Mouse (Mus musculus) retina, postnatal 1 day (tissue): ENCODE measurements around the gene Stra6.

Source experiments
- DNase-seq: peaks from one replicate; pipeline ENCODE4 v3.0.0-alpha.2; 2012

The Stra6 gene

DNA sequence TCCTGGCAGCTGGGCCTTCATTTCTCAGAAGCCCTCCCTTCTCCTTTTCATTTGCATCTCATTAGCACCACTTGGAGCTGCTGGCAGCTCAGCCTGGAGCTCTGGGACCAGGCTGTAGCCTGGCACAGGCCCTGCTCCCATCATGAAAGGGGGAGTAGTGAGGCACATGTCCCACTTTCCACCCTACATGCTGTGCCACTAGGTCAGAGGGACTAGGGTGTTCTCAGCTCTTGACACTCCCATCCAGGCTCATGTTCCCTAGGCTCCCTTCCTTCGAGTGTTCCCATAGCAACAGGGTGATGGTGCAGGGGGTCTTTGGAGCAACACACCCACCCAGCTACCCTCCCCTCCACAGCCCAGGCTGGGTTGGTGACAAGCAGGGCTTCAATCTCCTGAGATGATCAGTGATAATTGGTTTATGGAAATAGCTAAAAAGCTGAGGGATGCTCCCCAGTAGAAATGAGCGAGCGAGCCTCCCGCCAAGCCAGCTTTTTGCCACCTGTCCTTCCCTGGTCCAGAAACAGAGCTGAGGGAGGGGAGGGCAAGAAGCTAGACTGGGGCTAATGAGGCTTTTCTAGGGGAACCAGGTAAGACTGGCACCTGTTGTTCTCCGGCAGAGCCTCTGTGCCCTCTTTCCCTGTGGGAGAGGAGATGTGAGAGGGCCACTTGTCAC lies 33.2 kb downstream of the Stra6 start:
- DNase-seq, result peak; percentile 85

- no peak for DNase-seq
These were observed 36.4 kb downstream of the Stra6 start for GRCm38 (mm10) chr9:58099836-58100565.

DNA sequence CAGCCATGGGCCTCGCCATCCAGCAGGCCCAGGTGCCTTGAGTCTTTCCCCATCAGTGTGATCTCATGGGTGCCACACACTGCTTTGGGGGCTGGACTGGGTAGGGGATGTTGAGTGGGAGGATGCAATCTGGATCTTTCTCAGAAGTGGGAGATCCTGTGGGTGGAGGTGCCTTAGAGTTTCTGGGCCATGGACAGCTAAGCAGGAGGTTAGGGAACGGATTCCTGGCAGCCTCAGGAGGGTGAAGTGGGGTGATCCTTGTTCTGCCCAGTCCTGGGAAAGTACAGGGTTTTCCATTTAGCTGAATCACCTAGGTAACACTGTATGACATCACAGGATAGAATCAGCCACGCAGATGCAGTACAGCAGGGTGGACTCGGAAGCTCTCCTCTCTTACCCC lies 38.4 kb downstream of the Stra6 start:
- no peak for DNase-seq

DNA sequence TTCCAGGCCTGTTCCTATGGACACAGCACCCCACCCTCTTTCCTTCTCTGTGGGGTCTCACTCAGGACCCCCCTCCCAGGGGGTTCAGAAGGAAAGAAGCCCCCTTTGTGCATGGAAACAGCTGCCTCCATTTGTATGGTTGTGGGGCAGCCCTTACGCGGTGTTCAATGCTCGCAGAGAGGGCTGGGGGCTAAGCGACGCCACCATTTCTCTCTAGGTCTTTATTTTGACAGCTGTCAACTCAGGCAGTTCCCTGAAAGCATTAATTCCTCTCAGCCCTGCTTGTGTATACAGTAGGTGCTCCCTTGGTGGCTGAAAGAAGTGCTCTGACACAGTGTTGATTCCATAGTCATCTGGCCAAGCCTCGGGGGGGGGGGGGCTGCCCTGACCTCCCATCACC lies 40.1 kb downstream of the Stra6 start:
- no peak for DNase-seq

DNA sequence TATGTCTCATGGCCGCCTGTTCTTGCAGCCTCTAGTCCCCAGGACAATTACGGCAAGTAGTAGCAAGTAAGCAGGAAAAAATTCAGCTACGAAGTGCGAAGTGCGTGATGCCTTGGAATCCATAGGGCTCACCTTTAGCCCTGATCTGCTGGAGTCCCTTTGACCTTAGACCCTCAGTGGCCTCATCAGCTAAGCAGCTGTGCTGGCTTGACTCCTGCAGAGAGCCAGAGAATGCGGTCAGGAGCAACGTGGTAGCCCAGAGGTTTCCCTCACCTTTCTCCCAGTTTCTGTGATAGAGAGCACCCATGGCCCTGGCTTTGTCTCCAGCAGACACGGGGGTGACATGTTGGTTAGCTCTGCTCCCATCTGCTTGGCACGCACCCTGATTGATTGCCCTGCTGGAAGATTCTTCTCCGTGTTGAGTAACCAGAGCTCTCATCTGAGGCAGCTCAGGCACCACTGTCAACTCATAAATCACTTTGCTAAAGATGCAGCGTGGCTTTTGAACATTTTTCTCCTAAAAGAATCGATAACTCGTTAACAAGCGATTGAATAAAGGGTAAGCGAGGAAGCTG lies 42.1 kb downstream of the Stra6 start:
- no peak for DNase-seq

DNA sequence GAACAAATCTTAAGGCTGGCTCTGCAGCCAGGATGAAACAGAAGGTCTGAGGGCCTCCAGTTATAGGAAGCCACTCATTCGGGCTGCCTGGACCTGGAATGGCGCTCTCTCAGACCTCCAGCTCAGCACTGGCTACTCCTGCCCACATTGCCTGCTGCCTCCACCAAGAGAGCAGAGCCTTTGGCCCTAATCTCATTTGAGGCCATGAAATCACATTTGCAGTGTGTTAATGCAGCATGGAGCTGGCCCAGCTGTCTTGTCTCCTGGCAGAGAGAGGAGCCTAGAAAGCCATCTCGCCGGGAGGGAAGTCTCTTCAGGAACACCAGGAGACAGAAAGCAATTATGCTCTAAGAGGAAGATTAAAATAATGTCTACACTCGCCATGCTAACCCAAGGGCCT lies 43.9 kb downstream of the Stra6 start:
- no peak for DNase-seq

DNA sequence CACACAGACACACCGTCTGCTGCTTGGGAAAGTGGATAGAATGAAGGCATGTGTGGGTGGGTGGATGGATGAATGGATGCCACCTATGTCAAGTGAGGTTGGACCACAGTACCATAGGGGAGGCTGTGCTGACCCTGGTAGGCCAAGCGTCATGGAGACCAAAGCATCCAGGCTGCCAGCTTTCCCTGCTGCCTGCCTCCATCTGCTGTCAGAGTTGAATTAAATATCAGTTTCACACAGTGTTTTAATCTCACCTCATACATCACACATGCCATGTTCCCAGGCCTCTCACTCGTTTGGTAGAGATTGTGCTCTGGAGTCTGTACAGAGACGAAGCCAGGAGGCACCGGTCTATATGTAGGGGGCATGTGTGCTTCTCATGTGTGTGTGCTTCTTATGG lies 47.2 kb downstream of the Stra6 start:
- DNase-seq, result no peak

DNA sequence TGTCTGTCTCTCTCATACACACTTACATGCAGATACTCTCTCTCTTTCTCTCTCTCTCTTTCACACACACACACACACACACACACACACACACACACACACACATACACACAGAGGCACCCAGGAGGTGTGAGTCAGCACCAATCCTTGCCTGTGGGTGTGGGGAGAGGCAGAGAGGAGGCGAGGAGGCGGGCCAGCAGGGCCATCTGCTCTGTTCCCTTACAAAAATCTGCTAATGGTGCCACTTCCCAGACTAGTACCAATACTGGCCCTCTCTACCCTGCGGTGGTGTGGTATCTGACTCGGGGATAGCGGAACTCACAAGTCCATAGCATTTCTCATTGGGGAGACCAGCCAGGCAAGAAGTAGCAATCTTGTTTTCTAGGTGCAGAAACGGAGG lies 47.8 kb downstream of the Stra6 start:
- DNase-seq, result peak; percentile 61

DNA sequence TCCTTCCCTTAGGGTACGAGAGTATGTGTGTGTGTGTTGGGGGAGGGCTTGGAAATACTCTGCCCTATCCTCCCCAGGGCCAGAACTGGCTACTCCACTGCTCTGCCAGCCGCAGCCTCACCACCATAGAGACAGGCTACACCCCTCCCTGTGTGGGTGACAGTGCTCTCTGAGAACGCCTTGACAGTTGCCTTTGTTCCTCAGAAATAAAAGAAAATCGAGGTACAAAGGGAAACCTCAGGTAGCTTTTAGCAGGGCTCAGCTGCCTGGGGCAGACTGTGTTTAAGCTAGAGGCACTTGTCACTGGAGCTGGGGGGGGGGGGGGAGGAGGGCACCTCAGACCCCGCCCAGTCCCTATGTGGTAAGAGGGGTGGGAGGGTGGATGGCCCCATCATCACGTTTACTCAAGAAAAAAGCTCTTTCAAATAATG lies 48.7 kb downstream of the Stra6 start:
- peak; percentile 66 for DNase-seq

- DNase-seq, result peak; percentile 90
These were observed 49.3 kb downstream of the Stra6 start for GRCm38 (mm10) chr9:58112866-58113278.

DNA sequence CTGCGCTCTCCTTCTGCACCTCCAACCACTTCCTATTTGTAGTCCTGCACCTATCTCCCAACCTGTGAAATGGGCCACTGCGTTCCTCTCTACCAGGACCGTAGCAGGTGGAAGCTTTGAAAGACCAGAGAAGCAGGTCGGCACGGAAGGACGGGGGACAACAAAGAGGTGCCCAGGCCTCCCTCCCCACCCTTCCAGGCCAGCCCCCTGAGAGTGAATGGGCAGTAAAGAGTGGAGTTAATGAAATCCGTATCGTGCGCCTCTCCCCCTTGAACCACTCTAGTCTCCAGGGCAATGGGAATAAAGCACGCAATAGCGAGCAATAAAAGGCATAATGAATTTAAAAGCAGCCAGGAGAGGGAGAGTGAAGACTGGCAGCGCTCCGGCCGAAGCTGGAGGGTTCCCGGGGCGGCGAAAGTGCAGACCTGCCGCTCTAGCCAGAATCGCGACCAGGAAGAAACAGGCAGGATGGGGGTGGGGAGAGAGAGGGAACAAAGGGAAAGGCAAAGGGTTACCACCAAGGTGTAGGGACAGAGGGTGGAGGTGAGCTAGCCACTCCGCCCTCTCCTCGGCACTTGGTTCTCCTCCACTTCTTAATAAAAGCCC lies 49.8 kb downstream of the Stra6 start:
- DNase-seq, result no peak

DNA sequence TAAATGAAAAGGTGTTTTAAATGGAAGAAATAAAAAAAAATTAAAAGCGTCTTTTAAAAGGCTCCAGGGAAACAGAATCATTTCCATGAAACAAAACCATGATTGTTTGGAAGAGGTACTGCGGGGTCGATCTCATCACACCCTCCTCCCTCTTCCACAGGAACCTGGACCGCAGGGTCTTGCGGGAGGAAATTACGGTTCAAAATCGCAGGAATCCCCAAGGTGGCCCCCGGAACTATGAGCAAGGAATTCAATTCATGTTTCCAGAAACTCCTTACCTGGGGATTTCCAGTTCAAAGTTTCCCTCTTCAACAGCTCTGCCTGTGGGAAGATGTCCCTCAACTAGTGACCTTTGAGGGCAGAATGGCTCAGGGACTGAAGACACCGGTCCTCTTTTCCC lies 50.4 kb downstream of the Stra6 start:
- DNase-seq, result no peak

DNA sequence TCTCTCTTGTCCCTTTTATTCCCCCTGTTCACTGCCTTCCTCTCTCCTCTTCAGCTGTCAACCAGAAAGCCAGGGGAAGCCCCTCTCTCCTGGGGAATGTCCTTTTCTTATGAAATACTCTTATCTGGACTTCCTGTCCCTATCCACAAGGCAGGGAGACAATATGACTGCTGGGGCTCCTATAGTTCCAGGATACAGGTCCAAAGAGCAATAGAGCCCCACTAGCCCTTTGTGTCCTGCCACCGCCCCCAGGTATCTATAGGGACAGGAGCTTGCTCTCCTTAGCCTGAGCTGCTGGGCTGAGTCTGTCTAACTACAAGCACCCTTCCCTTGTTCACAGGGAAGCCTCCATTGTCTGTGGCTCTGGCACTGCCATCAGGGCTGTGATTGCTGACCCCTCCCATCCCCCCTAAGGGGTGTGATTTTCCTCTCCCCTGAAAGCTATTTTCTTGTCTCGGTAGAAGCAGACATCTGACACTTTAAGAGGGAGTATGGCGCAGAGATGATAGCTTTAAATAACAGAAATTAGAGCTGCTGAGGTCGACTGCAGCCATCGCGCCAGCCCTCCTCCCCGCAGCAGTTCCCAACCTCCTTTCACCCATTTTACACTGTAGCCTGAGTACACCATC lies 51.8 kb downstream of the Stra6 start:
- no peak for DNase-seq

DNA sequence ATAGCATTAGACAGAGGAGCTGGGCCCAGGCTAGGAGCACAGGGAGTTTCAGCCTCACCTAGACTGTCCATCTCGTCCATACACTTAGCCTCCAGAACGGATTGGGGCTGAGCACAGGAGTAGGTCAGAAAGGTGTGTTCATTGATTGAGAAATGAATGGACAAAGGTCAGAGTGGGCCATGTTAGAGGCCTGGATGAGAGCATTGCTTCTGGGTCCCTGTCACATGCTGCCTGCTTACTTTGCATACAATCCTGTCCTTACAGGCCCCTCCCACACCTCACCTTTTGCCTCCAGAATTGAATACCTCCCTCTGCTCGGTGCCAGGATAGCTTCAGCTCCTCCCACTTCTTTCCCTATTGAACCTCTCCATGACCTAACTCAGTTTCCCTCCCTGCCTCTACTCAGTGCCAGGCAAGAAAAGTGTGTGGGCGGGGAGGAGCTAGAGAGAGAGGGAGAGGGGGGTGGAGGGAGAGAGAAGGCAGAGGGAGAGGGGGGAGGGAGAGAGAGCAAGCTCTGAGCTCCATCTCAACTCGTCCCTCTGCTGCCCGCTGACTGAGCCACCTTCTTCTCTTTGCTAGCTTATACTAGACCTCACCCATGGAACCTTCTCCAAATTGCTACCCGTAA lies 52.5 kb downstream of the Stra6 start:
- no peak for DNase-seq

DNA sequence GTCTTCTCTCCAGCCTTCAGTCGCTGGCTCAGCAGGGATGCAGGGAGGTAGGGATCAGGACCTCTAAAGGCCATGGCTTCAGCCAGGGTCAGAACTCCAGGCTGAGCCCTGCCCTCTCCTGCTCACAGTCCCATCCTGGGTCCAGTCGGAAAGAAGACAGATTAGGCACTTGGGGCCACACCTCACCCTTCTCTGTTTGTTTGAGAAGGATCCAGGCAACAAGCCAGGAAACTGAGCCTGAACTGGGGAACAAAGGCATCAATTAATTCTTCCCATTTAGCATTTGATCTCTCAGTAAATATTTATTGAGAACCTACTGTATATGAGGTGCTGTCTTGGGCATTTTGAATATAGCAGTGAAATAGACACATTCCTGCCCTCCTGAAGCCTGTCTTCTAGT lies 55.1 kb downstream of the Stra6 start, which contains the start of gene Ccdc33:
TSS of gene Ccdc33 (minus strand) at position 153 of the 400 bp plus-strand sequence.
- no peak for DNase-seq

DNA sequence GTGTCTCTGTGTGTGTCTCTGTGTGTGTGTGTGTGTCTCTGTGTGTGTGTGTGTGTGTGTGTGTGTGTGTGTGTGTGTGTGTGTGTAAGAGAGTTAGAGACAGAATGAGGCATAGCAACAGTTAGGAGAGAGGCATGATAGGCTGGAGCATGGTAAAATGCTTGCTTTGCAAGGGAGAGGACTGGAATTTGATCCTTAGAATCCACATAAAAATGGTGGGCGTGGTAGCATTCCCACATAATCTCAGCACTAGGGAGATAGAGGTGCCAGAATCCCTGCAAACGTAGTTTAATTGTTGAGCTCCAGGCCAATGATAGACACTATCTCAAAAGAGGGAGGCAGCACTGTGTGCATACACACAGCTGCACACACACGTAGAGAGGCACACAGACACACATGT lies 61.5 kb downstream of the Stra6 start:
- no peak for DNase-seq

GRCm38 (mm10) chr9:58125811-58126210 lies 62.2 kb downstream of the Stra6 start:
- peak; percentile 71 for DNase-seq

DNA sequence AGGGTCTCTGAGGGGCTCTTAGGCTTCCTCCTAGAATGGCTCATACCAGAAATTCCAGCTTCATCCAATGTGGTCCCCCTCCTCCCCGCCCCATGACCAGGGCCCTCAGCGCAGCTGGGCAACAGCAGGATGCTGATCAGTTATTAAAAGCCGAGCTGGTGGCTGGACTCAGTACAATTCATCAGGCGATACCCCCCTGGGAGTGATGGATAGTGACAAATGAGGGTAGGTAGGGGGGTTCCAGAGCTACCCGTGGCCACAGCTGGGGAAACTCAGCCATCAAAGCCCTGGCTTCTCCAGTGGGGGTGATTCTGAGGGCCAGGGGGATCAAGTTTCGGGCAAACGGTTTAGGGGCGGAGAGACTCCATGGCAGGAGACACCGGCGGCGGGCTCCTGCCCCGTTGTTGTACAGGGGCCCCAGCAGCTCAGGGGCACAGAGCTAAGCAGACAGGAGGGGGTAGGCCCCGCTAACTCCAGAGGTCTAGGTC lies 65.4 kb downstream of the Stra6 start:
- no peak for DNase-seq

GRCm38 (mm10) chr9:58129508-58129907 lies 65.9 kb downstream of the Stra6 start:
- no peak for DNase-seq

GRCm38 (mm10) chr9:58130909-58131308 lies 67.3 kb downstream of the Stra6 start:
- DNase-seq, result no peak

DNA sequence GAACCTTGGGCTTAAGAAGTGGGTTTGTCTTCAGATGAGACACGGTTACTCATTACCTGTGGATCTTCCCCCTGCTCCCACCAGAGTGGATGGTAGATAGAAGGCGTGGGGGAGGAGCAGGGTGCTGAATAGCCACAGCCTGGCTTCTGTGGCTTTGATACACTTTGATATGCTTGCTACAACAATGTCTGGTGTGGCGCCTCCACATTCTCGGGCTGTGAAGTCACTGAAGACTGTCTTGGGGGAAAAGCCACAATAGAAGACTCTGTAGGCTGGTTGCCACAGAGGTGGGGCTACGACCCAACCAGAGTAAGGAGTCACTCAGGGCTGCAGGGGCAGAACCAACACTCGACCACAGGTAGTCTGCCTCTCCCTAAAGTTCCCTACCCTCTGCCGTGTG lies 68.1 kb downstream of the Stra6 start:
- DNase-seq, result no peak
